Mouse (Mus musculus): ENCODE measurements around the gene Btbd35f23. TPM values are rescaled to one million over a fixed set of nuclear protein-coding genes. Genes with fewer than 3 reads are reported as not detected.
"Not testable (repeated sequence)": the region's sequence is repeated elsewhere in the genome, so short reads cannot be mapped to it uniquely, and the experiment has no call there.

The Btbd35f23 gene
- not detected in 2 replicates for total RNA-seq (2014; fragmentation: Nextera tagmentation)
- not detected in 2 replicates for total RNA-seq (2017)

GRCm38 (mm10) chrX:3076575-3076974 lies at the start of gene Btbd35f23:
Gene Btbd35f23, plus strand, starts transcription at chrX:3076875.
- not testable (repeated sequence) for ATAC-seq (replicated peaks; ENCODE audit: low FRiP score, low TSS enrichment, poor library complexity, severe bottlenecking)

Other genes starting within 250 kb of the Btbd35f23 start
- gene Btbd35f24, start 119.0 kb downstream of the Btbd35f23 start, total RNA-seq (2014; fragmentation: Nextera tagmentation) = not detected in 2 replicates
- not detected in 2 replicates for gene Btbd35f24, start 119.0 kb downstream of the Btbd35f23 start, total RNA-seq (2017)